Mouse (Mus musculus): ENCODE measurements around the gene Sorcs3. TPM values are rescaled to one million over a fixed set of nuclear protein-coding genes. Genes with fewer than 3 reads are reported as not detected.
A peak's percentile ranks its signal among the peaks of the same experiment; 100 is the strongest.

Gene Sorcs3
- total RNA-seq, 2 experiments from 2014 or later, result 40.4 to 41.5 TPM

- intact Hi-C loops (cut with DNase I), result no loop called here
- no peak for DNase-seq (ENCODE audit: low spot score in 2 of 2)
Observed at GRCm38 (mm10) chr19:48475784-48476410, 270.1 kb downstream of the Sorcs3 start.

GRCm38 (mm10) chr19:48478864-48479263, 273.0 kb downstream of the Sorcs3 start:
- intact Hi-C loops (cut with DNase I), result no loop called here
- DNase-seq (ENCODE audit: low spot score in 2 of 2), result no peak

GRCm38 (mm10) chr19:48482946-48483345, 277.1 kb downstream of the Sorcs3 start:
- DNase-seq (ENCODE audit: low spot score in 2 of 2), result no peak

GRCm38 (mm10) chr19:48491111-48491510, 285.3 kb downstream of the Sorcs3 start:
- no peak for DNase-seq (ENCODE audit: low spot score in 2 of 2)
- intact Hi-C loops (cut with DNase I), result no loop called here

More at GRCm38 (mm10) chr19:48482946-48483345, 277.1 kb downstream of the Sorcs3 start:
- intact Hi-C loops (cut with DNase I), result no loop called here

- intact Hi-C loops (cut with DNase I), result no loop called here
- no peak for DNase-seq (ENCODE audit: low spot score in 2 of 2)
Observed at GRCm38 (mm10) chr19:48503896-48504620, 298.2 kb downstream of the Sorcs3 start.

- intact Hi-C loops (cut with DNase I), result no loop called here
- DNase-seq (ENCODE audit: low spot score in 2 of 2), result no peak
Observed at GRCm38 (mm10) chr19:48523803-48524202, 318.0 kb downstream of the Sorcs3 start.

- no peak for DNase-seq (ENCODE audit: low spot score in 2 of 2)
- intact Hi-C loops (cut with DNase I), result no loop called here
Observed at GRCm38 (mm10) chr19:48524527-48525214, 318.8 kb downstream of the Sorcs3 start.

- intact Hi-C loops (cut with DNase I), result no loop called here
- no peak for DNase-seq (ENCODE audit: low spot score in 2 of 2)
Observed at GRCm38 (mm10) chr19:48533582-48533981, 327.8 kb downstream of the Sorcs3 start.

GRCm38 (mm10) chr19:48544294-48544693, 338.5 kb downstream of the Sorcs3 start:
- no peak for DNase-seq (ENCODE audit: low spot score in 2 of 2)
- intact Hi-C loops (cut with DNase I), result loop anchor here (5.0 kb wide), 1 partner anchor 227 kb away; no protein-coding TSS in a partner anchor

GRCm38 (mm10) chr19:48545421-48546132, 339.8 kb downstream of the Sorcs3 start:
- intact Hi-C loops (cut with DNase I), result no loop called here
- DNase-seq (ENCODE audit: low spot score in 2 of 2), result no peak

- DNase-seq (ENCODE audit: low spot score in 2 of 2), result peak; percentile 26 to 37
- intact Hi-C loops (cut with DNase I), result no loop called here
Observed at GRCm38 (mm10) chr19:48546133-48546448, 340.3 kb downstream of the Sorcs3 start.

- DNase-seq (ENCODE audit: low spot score in 2 of 2), result no peak
- intact Hi-C loops (cut with DNase I), result no loop called here
Observed at GRCm38 (mm10) chr19:48548143-48548881, 342.5 kb downstream of the Sorcs3 start.

GRCm38 (mm10) chr19:48559432-48559831, 353.6 kb downstream of the Sorcs3 start:
- no peak for DNase-seq (ENCODE audit: low spot score in 2 of 2)
- intact Hi-C loops (cut with DNase I), result no loop called here

- intact Hi-C loops (cut with DNase I), result no loop called here
- no peak for DNase-seq (ENCODE audit: low spot score in 2 of 2)
Observed at GRCm38 (mm10) chr19:48575736-48576135, 369.9 kb downstream of the Sorcs3 start.

GRCm38 (mm10) chr19:48577169-48577568, 371.3 kb downstream of the Sorcs3 start:
- intact Hi-C loops (cut with DNase I), result no loop called here

GRCm38 (mm10) chr19:48584938-48585560, 379.2 kb downstream of the Sorcs3 start:
- intact Hi-C loops (cut with DNase I), result no loop called here
- DNase-seq (ENCODE audit: low spot score in 2 of 2), result peak in 1 of 2 experiments; percentile 33

More at GRCm38 (mm10) chr19:48577169-48577568, 371.3 kb downstream of the Sorcs3 start:
- DNase-seq (ENCODE audit: low spot score in 2 of 2), result no peak

- no peak for DNase-seq (ENCODE audit: low spot score in 2 of 2)
- intact Hi-C loops (cut with DNase I), result no loop called here
Observed at GRCm38 (mm10) chr19:48616951-48617350, 411.1 kb downstream of the Sorcs3 start.

- intact Hi-C loops (cut with DNase I), result no loop called here
- no peak for DNase-seq (ENCODE audit: low spot score in 2 of 2)
Observed at GRCm38 (mm10) chr19:48630671-48631327, 425.0 kb downstream of the Sorcs3 start.

Data from left cerebral cortex, postnatal 36 days (tissue).